Mouse (Mus musculus): ENCODE measurements at regions not wholly inside any gene's neighbourhood (a gene's known extent, or its start where the extent isn't known, plus 50 kb on each side); places are given as distances from the start of the nearest gene placed in this dataset.

GRCm38 (mm10) chrX:99403521-99404149 lies 67.4 kb downstream of the Pja1 start:
- WGBS: 77% methylated on average over 6 of the region's 6 CpGs
- no peaks in the 10 kb centered on the region for H3K79me2 ChIP-seq (replicated peaks; ENCODE audit: control insufficient read depth, insufficient read depth, low read length)
- TF ChIP-seq EP300 (IDR thresholded peaks at IDR 0.05; ENCODE audit: insufficient read depth, low read depth, low read length) (no peak), CTCF (IDR thresholded peaks at IDR 0.05) (no peak), POLR2A (IDR thresholded peaks at IDR 0.05; ENCODE audit: insufficient read depth, low read depth, low read length) (no peak)
- no peak overlapping the region for H3K27ac ChIP-seq
- H3K4me3 ChIP-seq: no peak overlapping the region
- intact Hi-C loops (cut with DNase I): loop anchor here (1.0 kb wide), 2 partner anchors 120 to 171 kb away; no protein-coding TSS in a partner anchor
- H3K36me3 ChIP-seq (ENCODE audit: control insufficient read depth, insufficient read depth, low read length): no peaks in the 10 kb centered on the region
- H3K9ac ChIP-seq (ENCODE audit: low read depth, low read length): no peak overlapping the region
- H3K4me1 ChIP-seq (ENCODE audit: control insufficient read depth, insufficient read depth, low read length): no peaks in the 10 kb centered on the region
- DNase-seq: no peak
- H3K27me3 ChIP-seq (ENCODE audit: control insufficient read depth, insufficient read depth, low read length): no peaks in the 10 kb centered on the region

GRCm38 (mm10) chrX:99402841-99403520 lies 68.1 kb downstream of the Pja1 start:
- H3K4me3 ChIP-seq: no peak overlapping the region
- H3K4me1 ChIP-seq (ENCODE audit: control insufficient read depth, insufficient read depth, low read length): no peaks in the 10 kb centered on the region
- H3K79me2 ChIP-seq (replicated peaks; ENCODE audit: control insufficient read depth, insufficient read depth, low read length): no peaks in the 10 kb centered on the region
- intact Hi-C loops (cut with DNase I): loop anchor here (1.0 kb wide), 2 partner anchors 120 to 171 kb away; no protein-coding TSS in a partner anchor
- no peaks in the 10 kb centered on the region for H3K27me3 ChIP-seq (ENCODE audit: control insufficient read depth, insufficient read depth, low read length)
- WGBS: 49% methylated on average over 9 of the region's 9 CpGs
- no peaks in the 10 kb centered on the region for H3K36me3 ChIP-seq (ENCODE audit: control insufficient read depth, insufficient read depth, low read length)
- no peak overlapping the region for H3K27ac ChIP-seq
- H3K9ac ChIP-seq (ENCODE audit: low read depth, low read length): no peak overlapping the region
- TF ChIP-seq CTCF (IDR thresholded peaks at IDR 0.05): peak; percentile 76
- no peak for TF ChIP-seq EP300 (IDR thresholded peaks at IDR 0.05; ENCODE audit: insufficient read depth, low read depth, low read length)
- peak in 1 of 2 experiments; percentile 54 for DNase-seq

GRCm38 (mm10) chrX:99397344-99397743 lies 73.7 kb downstream of the Pja1 start:
- no peak for DNase-seq

GRCm38 (mm10) chrX:99396180-99396579 lies 74.9 kb downstream of the Pja1 start:
- H3K4me3 ChIP-seq: no peak overlapping the region
- no peak overlapping the region for H3K9ac ChIP-seq (ENCODE audit: low read depth, low read length)
- no peaks in the 10 kb centered on the region for H3K79me2 ChIP-seq (replicated peaks; ENCODE audit: control insufficient read depth, insufficient read depth, low read length)
- no peaks in the 10 kb centered on the region for H3K4me1 ChIP-seq (ENCODE audit: control insufficient read depth, insufficient read depth, low read length)
- no peak overlapping the region for H3K27ac ChIP-seq
- intact Hi-C loops (cut with DNase I): no loop called here
- no peak for TF ChIP-seq CTCF (IDR thresholded peaks at IDR 0.05)
- no peak for TF ChIP-seq EP300 (IDR thresholded peaks at IDR 0.05; ENCODE audit: insufficient read depth, low read depth, low read length)
- TF ChIP-seq POLR2A (IDR thresholded peaks at IDR 0.05; ENCODE audit: insufficient read depth, low read depth, low read length): no peak
- no peaks in the 10 kb centered on the region for H3K36me3 ChIP-seq (ENCODE audit: control insufficient read depth, insufficient read depth, low read length)
- DNase-seq: no peak
- 87% methylated on average over 6 of the region's 6 CpGs for WGBS
- no peaks in the 10 kb centered on the region for H3K27me3 ChIP-seq (ENCODE audit: control insufficient read depth, insufficient read depth, low read length)

More at GRCm38 (mm10) chrX:99397344-99397743, 73.7 kb downstream of the Pja1 start:
- H3K9ac ChIP-seq (ENCODE audit: low read depth, low read length): no peak overlapping the region
- no peak for TF ChIP-seq POLR2A (IDR thresholded peaks at IDR 0.05; ENCODE audit: insufficient read depth, low read depth, low read length)
- TF ChIP-seq CTCF (IDR thresholded peaks at IDR 0.05): no peak
- TF ChIP-seq EP300 (IDR thresholded peaks at IDR 0.05; ENCODE audit: insufficient read depth, low read depth, low read length): no peak
- intact Hi-C loops (cut with DNase I): no loop called here
- WGBS: 58% methylated on average over 8 of the region's 8 CpGs
- H3K36me3 ChIP-seq (ENCODE audit: control insufficient read depth, insufficient read depth, low read length): no peaks in the 10 kb centered on the region
- no peak overlapping the region for H3K4me3 ChIP-seq
- H3K27ac ChIP-seq: no peak overlapping the region
- no peaks in the 10 kb centered on the region for H3K4me1 ChIP-seq (ENCODE audit: control insufficient read depth, insufficient read depth, low read length)
- no peaks in the 10 kb centered on the region for H3K79me2 ChIP-seq (replicated peaks; ENCODE audit: control insufficient read depth, insufficient read depth, low read length)
- no peaks in the 10 kb centered on the region for H3K27me3 ChIP-seq (ENCODE audit: control insufficient read depth, insufficient read depth, low read length)

GRCm38 (mm10) chrX:99395067-99395466 lies 76.0 kb downstream of the Pja1 start:
- H3K27me3 ChIP-seq (ENCODE audit: control insufficient read depth, insufficient read depth, low read length): no peaks in the 10 kb centered on the region
- H3K27ac ChIP-seq: no peak overlapping the region
- WGBS: 89% methylated on average over 3 of the region's 3 CpGs
- no peak overlapping the region for H3K4me3 ChIP-seq
- H3K4me1 ChIP-seq (ENCODE audit: control insufficient read depth, insufficient read depth, low read length): no peaks in the 10 kb centered on the region
- no peak for DNase-seq
- H3K9ac ChIP-seq (ENCODE audit: low read depth, low read length): no peak overlapping the region
- intact Hi-C loops (cut with DNase I): no loop called here
- H3K36me3 ChIP-seq (ENCODE audit: control insufficient read depth, insufficient read depth, low read length): no peaks in the 10 kb centered on the region
- TF ChIP-seq POLR2A (IDR thresholded peaks at IDR 0.05; ENCODE audit: insufficient read depth, low read depth, low read length): no peak
- TF ChIP-seq CTCF (IDR thresholded peaks at IDR 0.05): no peak
- no peak for TF ChIP-seq EP300 (IDR thresholded peaks at IDR 0.05; ENCODE audit: insufficient read depth, low read depth, low read length)
- H3K79me2 ChIP-seq (replicated peaks; ENCODE audit: control insufficient read depth, insufficient read depth, low read length): no peaks in the 10 kb centered on the region

- no peak for DNase-seq
- Histone ChIP-seq H3K4me3 (no peak overlapping the region), H3K27me3 (ENCODE audit: control insufficient read depth, insufficient read depth, low read length) (no peaks in the 10 kb centered on the region), H3K36me3 (ENCODE audit: control insufficient read depth, insufficient read depth, low read length) (no peaks in the 10 kb centered on the region), H3K79me2 (replicated peaks; ENCODE audit: control insufficient read depth, insufficient read depth, low read length) (no peaks in the 10 kb centered on the region), H3K9ac (ENCODE audit: low read depth, low read length) (no peak overlapping the region), H3K27ac (no peak overlapping the region), H3K4me1 (ENCODE audit: control insufficient read depth, insufficient read depth, low read length) (no peaks in the 10 kb centered on the region)
- TF ChIP-seq CTCF (IDR thresholded peaks at IDR 0.05) (no peak), POLR2A (IDR thresholded peaks at IDR 0.05; ENCODE audit: insufficient read depth, low read depth, low read length) (no peak), EP300 (IDR thresholded peaks at IDR 0.05; ENCODE audit: insufficient read depth, low read depth, low read length) (no peak)
- intact Hi-C loops (cut with DNase I): no loop called here
- WGBS: 80% methylated on average over 6 of the region's 6 CpGs
These were observed 79.4 kb downstream of the Pja1 start for GRCm38 (mm10) chrX:99391628-99392027.

Data from heart, adult 2 months (tissue).